Mouse (Mus musculus) hindlimb bud, embryonic 11.5 days (tissue): ENCODE data around the gene Vps37b.

Source experiments
- DNase-seq: peaks from one replicate; pipeline ENCODE4 v3.0.0-alpha.2; 2012; ENCODE audit warnings: low read depth, low spot score; ENCODE audit errors: extremely low spot score

Vps37b gene

DNA sequence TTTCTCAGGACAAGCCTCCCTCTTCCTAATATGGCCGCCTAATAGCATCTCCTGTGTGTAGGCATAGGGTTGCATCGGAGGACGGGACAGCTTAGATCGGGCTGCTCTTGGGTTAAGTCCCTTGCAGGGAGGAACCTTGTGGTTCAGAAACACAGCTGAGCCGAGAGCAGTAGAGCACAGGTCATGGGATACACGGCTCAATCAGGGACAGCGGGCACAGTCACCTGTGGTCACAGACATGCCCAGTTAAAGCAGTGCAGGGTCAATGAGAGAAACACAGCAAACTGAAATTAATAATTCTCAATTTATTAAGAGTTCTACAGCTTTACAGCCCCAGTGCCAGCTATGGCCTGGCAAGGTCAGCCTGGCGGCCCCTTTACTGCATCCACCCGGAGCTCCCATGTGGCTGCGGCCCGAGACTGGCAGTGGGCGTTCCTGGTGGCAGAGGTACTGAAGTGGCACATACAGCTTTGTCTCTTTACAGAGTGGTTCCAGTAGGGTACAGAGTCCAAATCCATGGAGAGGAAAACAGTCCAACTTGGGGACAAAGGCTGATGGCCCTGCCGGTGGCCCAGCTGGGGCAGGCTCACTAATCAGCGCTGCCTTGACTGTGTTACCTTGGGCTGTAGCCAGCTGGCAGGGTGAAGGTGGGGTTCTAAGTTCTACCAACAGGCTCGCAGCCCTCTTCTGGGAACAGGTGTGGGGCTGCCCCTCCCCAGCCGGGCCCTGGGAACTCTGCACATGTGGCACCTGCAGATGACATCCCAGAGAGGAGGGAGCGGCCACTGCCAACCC lies 27.5 kb downstream of the Vps37b start:
- no peak for DNase-seq

DNA sequence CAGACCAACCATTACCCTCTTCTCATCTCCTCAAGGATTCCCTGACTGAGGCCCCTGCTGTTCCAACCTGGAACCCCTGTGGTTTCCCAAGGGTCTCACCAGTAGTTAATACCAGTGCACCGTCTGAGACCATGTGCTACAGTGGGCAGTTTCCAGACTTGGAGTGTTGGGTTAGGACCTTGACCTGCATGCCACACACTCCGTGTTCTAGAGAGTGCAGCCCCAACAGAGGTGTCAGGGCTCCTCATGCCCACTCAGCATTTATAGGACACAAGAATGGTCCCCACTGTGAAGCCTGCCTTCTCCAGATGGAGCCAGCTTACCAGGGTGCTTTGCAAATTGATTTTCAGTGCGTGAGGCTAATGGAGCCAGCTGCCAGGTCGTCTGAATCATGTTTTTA lies 28.7 kb downstream of the Vps37b start:
- DNase-seq: no peak

DNA sequence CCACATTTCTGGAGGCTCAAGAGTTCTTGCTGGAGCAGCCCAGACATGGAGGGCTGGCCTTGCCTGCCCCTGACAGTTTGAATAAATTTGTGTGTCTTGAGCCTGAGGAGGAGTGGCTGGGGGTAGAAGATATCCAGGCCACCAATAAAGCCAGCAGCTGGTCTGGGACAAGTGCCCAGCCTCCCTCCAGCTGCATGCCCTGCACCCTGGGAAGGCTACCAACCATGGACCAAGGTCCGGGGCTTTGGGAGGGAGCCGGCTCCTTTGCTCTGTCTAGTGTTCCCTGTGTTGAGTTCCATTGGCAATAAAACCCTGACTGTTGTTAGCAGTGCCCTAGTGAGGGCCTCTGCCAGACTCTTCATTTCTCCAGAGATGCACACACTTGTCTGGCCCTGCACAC lies 29.2 kb downstream of the Vps37b start:
- DNase-seq: no peak

DNA sequence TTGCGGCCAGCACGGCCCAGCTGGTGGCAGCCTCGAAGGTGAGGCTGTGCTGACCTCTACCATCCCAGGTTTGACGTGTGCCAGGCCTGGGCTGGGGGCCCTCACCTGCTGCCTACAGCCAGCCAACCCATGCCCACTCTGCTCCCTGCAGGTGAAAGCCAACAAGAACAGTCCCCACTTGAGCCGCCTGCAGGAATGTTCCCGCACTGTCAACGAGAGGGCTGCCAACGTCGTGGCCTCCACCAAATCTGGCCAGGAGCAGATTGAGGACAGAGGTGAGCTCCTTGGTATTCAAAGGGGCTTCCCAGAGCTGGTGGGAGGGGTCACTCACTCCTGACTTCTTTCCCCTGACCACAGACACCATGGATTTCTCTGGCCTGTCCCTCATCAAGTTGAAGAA lies 30.8 kb downstream of the Vps37b start:
- DNase-seq: no peak

DNA sequence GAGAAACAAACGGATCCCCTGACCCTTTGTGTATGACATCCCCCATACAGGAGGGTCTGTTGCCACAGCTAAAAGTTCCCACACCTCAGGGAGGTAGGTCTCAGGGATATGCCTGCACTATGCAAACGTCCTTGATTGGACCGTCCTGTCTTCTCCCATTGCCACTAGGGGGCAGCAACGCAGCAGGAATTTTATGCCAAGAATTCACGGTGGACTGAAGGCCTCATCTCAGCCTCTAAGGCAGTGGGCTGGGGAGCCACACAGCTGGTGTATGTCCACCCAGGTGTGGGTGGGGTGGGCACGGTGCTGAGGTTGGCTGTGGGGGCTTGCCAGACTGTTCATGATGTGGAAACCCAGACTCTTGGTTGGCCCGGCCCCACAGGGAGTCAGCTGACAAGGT lies 31.2 kb downstream of the Vps37b start:
- DNase-seq: peak; percentile 72

DNA sequence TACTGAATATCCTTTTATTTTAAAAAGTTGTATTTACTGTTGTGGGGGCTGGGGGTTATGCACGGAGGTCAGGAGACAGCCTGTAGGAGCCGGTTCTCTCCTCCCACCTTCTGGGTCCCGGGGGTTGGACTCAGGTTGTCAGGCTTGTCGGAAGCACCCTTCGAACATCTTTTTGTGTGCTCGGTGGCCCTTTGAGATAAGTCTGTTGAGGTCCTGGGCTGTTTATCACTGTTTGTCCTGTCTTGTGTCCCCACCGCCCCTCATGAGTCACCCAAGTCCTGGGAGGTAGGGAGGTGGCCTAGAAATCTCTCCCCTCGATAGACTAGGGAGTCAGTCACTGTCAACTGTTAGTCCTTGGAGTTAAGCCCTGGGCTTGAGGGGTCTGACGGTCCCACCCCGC lies 33.7 kb downstream of the Vps37b start:
- DNase-seq: no peak

DNA sequence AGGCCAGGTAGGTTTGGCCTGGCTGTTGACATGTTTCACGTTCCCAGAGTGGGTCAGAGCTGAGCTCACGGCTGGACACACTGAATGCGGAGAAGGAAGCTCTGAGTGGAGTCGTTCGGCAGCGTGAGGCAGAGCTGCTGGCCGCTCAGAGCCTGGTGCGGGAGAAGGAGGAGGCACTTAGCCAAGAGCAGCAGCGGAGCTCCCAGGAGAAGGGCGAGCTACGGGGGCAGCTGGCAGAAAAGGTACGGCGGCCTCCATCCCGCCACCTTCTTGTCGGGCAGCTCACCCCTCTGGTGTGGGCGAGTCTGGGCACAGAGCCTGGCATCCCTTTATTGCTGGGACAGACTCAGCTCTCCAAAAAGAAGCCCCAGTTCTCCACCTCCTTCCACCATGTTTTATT lies 34.3 kb downstream of the Vps37b start:
- DNase-seq: no peak

DNA sequence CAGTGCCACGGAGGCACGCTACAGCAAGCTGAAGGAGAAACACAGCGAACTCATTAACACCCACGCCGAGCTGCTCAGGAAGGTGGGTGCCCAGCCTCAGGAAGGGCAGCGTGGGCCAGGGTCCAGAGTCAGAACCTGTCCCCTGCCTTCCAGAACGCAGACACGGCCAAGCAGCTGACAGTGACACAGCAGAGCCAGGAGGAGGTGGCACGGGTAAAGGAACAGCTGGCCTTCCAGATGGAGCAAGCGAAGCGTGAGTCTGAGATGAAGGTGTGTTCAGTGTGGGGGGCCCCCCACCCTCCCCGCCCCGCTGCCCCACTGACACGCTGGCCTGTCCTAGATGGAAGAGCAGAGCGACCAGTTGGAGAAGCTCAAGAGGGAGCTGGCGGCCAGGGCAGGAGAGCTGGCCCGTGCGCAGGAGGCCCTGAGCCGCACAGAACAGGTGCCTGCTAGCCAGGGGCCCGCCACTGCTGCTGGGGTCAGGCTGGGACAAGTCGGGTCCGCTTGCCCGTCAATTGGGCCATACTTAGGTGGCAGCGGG lies 34.8 kb downstream of the Vps37b start:
- DNase-seq: no peak

DNA sequence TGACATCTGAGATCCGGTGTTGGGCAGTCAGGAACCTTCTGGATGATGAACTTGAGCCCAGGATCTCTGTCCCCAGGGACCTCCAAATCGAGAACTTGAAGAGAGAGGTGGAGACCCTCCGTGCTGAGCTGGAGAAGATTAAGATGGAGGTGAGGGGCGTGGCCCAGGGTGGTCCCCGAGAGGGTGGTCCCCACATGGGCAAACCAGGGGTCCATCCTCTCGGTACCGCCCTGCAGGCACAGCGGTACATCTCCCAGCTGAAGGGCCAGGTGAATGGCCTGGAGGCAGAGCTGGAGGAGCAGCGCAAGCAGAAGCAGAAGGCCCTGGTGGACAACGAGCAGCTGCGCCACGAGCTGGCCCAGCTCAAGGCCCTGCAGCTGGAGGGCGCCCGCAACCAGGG lies 35.4 kb downstream of the Vps37b start:
- no peak for DNase-seq

DNA sequence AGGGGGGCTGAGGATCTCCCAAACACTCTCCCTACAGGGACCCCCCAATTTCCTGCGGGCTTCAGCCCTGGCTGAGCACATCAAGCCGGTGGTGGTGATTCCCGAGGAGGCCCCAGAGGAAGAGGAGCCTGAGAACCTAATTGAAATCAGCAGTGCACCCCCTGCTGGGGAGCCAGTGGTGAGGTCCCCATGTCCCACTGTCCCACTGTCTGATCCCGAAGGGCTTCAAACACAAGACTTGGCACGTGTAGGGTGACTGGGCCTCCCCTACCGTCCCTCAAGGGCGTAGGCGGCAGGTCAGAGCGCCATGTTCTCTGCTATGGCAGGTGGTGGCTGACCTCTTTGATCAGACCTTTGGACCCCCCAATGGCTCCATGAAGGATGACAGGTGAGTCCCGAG lies 35.9 kb downstream of the Vps37b start:
- no peak for DNase-seq

DNA sequence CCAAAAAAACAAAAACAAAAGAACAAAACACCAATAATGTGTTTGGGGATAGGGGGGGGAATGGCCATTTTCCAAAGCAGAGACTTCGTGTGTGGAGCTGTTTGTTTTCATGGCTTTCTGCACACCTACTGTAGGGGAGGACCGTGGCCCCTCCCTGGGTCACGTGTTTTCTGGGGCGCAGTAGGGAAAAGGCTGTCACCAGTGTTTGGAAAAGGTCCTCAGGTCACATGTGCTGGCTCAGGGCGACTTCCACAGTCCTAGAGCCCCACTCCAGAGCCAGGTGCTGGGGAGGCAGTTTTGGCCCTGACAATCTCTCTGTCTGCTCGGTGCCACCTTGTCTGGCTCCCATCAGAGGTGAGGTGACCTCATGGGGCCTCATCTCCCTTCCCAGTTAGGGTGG lies 36.7 kb downstream of the Vps37b start:
- DNase-seq: no peak

DNA sequence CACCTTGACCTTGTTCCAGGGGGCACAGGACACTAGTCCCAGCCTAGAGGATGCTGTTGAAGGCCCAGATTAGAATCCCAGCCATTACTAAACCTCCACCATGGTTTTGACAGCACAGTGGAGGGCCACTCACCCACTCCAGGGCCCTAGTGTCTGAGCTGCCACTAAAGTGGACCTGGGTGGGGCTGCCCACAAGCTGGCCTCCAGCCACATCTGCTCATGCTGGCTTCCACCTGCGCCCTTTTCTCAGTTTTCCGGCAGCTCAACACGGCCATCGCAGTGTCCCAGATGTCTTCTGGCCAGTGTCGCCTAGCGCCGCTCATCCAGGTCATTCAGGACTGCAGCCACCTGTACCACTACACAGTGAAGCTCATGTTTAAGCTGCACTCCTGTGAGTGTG lies 37.6 kb downstream of the Vps37b start:
- DNase-seq: no peak

DNA sequence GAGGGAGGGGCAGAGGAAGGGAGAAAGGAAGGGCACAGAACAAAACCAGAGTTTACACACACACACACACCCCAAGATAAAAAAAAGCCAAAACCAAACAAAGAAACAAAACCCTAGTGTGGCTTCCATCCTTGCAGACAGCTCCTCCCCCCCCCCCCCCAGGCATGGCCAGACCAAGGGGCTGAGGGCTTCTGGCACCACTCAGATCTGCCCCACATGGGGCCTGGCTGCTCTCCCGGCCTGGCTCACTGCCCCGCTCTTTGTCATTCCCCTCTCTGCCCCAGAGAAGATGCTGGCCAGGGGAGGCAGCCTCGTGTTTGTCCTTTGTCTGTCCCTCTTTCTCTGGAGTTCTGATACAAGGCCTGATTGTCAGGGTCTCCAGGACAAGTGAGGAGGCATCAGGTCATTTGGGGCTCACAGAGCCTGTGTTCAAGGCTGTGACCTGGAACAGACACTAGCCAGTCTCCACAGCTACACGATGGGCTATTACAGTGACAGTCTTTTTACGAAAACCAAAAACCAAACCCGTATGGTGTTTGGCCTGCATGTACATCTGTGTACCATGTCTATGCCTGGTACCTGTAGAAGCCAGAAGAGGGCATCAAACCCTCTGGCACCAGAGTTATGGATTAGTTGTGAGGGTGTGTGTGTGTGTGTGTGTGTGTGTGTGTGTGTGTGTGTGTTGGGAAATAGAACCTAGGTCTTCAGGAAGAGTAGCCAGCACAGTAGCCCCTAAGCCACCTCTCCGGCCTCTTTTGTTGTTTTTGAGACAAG lies 38.6 kb downstream of the Vps37b start:
- DNase-seq: no peak

DNA sequence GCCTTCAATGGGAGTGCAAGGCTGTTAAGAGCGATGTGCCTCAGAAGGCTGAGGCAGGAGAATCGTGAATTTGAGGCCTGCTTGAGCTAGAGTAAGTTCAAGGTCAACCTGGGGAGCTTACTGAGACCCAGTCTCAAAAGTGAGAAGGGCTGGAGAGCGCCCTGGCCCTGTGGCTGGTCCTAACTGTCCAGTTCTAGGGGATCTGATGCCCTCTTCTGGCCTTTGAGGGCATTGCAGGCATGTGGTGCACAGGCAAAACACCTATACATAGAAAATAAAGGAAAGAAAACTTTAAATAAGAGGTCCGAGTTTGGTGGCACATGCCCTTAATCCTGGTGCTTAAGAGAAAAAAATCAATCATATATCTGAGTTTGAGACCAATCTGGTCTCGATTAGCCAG lies 39.3 kb downstream of the Vps37b start:
- peak; percentile 58 for DNase-seq

DNA sequence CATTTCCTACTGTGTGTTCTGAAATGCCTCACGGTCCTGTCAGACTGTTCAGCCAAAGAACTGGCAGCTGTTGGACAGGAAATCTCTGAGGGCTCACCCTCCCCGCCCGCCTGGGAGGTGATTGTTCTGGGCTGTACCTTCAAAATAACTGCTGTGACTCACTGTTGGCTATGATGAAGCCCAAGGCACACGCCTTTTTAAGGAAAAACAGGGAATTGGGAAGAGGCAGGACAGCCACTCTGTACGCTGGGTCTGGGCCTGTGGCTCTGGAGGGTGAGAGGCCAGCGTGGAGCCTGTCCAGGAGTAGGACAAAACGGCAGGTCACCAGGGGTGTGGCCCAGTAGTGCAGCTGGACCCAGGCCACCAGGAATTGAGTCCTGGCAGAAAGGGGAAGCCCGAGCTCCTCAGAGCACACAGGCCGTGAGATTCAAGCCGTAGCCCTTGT lies 39.9 kb downstream of the Vps37b start:
- DNase-seq: no peak

DNA sequence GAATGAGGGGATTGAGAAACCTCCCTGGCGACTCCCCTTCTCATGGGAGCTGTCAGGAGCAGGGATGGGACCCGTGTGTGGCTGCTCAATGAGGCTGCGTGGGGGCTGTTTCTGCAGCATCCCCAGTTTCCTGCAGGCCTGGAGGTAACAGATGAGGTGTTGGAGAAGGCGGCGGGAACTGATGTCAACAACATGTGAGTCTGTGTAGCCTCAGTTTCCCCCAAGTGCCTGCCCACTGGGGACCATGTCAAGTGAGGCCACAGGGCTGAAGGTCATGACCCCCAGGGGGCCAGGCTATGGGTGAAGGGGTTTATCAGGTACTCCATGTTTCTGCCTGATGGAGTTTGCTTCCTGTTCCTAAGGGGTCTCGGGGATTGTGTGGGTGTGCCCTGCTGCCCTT lies 40.7 kb downstream of the Vps37b start:
- no peak for DNase-seq

DNA sequence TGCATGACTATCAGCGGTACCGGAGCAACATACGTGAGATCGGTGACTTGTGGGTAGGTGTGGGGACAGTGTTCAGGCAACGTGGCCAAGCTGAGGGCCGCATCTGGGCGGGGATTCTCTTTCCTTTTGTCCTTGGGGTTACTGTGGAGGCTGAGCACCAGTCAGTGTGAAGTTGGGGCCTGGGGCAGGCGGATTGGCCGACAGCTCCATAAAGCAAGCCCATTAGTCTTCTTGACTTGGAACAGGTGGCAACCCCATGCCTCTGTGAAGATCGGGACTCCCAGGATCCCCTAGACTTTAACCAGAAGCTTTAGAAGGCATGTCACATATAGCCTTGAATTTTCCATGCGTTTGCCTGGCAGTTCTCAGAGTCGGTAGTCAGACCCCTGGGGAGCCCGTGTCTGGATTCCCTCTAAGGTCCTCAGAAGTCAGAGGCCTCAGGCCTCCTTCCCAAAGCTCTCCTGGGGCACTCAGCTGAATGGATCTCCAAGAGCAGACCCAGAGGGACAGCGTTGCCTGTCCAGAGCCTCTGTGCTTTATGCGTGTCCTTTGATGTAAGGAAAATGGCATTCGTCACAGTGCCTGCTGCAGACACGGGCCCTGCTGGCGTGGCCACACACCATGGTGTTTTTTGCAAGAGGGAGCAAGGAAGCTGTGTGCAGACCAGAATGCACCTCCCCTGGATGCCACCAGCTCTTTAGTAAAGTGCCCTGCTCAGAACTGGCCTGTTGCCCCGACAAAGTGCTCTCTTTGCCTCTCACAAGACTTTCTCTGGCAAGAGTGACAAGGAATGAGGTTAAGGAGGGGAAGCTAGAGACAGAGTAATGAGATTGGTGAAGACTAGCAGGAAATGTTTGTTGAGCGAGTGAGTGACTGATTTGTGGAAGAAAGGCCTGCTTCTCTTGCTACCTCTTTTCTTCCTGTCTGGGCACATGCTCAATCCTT lies 41.9 kb downstream of the Vps37b start:
- DNase-seq: no peak

DNA sequence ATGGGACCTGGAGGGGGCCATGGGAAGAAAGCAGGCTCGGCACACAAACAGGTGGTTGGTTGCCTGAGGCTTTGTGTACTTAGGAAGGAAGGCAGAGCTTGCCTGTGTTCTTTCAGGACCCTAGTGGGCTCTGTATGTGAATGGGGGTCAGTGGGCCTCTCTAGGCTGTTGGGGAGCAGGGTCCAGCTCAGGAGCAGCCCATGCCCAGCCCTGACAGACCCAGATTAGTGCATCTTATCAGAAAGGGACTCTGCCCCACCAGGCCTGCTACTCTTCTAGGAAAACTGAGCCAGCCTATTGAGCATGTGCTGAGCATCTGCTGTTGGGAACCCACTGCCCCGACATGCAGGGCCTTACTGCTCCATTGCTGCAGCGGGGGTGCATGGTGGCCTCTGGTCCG lies 44.6 kb downstream of the Vps37b start:
- DNase-seq: no peak

DNA sequence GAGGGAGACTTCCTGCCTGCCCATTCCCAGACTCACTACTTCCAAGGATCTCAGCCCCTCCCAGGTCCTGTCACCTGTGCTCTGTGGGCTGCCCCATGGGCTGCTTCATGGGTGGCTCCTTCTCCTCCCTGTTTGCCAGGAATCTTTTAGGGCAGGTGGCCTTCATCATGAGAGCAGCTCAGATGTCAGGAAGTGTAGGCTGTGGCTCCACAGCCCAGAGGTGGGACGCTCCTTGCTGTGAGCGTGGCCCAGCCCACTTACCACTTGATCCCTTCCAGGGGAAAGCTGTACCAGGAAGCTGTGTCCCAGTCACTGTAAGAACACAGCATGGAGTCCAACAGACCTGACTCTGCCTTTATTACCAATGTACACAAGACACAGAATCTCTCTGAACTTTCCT lies 45.1 kb downstream of the Vps37b start:
- DNase-seq: no peak

DNA sequence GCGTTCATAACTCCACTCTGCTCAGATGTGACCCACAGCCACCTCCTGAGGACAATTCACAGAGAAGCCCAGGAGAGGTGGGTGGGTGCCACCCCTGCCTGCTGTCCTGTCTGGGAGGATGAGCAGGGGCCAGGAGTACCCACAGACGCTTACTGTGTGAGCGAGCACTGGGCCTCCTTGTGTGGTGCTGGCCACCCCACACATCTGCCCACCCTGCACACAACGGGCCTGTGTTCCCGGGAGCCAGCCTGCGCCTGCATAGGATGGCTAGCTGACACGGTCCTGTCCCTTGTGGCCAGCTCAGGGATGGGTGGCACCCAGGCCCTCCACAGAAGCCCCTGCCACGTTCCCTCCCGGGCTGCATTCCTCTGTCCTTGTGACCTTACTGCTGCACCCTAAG lies 46.6 kb downstream of the Vps37b start:
- no peak for DNase-seq

DNA sequence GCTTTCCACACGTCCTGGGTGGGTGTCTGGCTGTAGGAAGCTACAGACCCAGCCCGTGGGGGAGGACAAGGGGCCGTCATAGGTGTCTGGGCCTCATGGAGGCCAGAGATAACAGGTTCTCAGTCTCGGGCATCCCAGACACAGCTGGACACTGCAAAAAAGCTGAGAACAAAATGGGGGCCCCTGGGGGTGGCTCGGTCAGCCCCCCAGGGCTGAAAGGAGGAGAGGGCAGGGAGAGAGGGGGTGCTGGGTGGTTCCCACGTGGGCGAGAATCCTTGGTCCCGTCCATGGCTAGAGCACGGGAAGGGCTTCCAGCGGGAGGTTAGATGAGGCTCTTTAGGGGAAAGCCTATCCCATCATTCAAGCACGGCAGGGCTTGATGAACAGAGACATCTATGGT lies 49.2 kb downstream of the Vps37b start:
- DNase-seq: no peak
